Mouse (Mus musculus) Patski (cell line): ENCODE results near the gene Wwox. TPM values are rescaled to one million over a fixed set of nuclear protein-coding genes. Genes with fewer than 3 reads are reported as not detected.
A peak's percentile ranks its signal among the peaks of the same experiment; 100 is the strongest.

Experiments used
- ATAC-seq: fragments of 100-300 bp; one replicate; pipeline ENCODE4 v1.8.0; 2021
- CTCF ChIA-PET: fragments of 350-600 bp; sonication (Branson Sonifier 250); formaldehyde crosslinking; loops from one replicate; lab custom pipeline; 2022; ENCODE audit warnings: inconsistent platforms; lab: Charles Lee
- POLR2A ChIA-PET: fragments of 350-600 bp; sonication (Branson Sonifier 250); formaldehyde crosslinking; loops from one replicate; lab custom pipeline; 2022; ENCODE audit warnings: antibody characterized with exemption, inconsistent platforms; lab: Charles Lee
- DNase-seq: peaks from one replicate; pipeline ENCODE4 v3.0.0-alpha.2; 2011; ENCODE audit warnings: low read depth, low spot score
- H3K27me3 ChIP-seq: fragments of 371-371 bp; one replicate; pipeline ENCODE4 v1.5.1; 2021
- CTCF ChIP-seq: fragments of 100-300 bp; IDR thresholded peaks from one replicate; pipeline ENCODE4 v1.5.1; 2021
- in situ Hi-C: fragments of 300-500 bp; cut with MboI; formaldehyde crosslinking; loops from 3 replicates; pipeline ENCODE4 v1.11.1; 2018; ENCODE audit warnings: low pct_unique_long_range_greater_than_20kb, mixed read lengths
- polyA plus RNA-seq: library from polyadenylated mRNA; unstranded; gene quantifications from one replicate; pipeline ENCODE4 v1.2.3, GENCODE M21; 2021

Gene Wwox
- polyA plus RNA-seq, 1 experiment from 2014 or later, result 21.9 TPM

DNA sequence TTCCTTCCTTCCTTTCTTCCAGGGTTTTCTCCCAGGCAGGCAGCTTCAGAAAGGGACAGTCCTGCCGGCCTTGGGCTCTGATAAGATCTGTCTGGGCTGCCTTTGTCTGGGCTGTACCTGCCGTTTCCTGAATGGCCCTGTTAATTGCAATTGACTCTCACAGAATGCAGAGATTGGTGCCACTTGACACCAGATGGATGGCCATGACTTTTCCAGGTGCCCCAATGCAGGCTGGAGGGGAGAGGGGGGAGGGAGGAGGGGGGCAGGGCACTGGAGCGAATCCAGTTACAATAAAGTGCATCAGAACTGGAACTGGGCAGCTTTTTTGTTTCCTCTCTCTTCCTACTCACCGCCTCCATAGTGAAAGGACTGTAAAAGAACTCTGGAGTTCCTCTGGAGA lies 443.0 kb downstream of the Wwox start:
- DNase-seq (no peak), ATAC-seq (no peak)
- H3K27me3 ChIP-seq, result no peaks in the 10 kb centered on the region
- no peak for TF ChIP-seq CTCF
- ChIA-PET CTCF (no interaction called here), POLR2A (interaction anchor here (0.6 kb wide), 1 partner anchor 366 kb away, joined by 3 read pairs; no protein-coding TSS in a partner anchor)
- in situ Hi-C loops, result no loop called here

DNA sequence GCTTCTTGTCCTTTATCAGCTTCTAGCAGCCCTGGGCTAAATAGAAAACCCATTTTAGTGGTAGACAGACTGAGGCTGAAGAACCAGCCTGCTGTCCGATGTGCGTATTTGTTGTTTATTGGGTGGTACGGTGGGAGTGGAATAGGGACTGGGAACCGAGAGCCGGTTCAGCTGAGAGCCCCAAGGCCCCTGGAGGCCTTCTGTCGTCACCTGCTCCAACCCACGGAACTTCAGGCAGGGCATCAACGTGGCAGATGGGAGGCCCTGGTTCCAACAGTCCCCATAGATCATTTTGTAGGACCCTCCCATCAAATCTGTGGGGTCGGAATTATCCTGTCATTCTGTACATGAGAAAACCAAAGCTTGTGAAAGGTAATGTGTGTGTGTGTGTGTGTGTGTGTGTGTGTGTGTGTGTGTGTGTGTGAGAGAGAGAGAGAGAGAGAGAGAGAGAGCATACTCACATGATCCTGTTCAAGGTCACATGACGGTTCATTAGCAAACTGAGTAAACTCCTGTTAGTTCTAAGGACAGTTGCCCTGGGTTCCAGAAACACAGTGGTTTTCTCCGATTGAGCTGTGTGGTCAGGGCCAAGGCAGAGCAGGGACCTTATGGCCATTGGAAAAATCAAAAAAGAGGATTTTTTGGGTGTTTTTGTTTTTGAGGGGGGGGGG lies 443.6 kb downstream of the Wwox start:
- in situ Hi-C loops, result no loop called here
- DNase-seq, result no peak
- POLR2A ChIA-PET, result interaction anchor here (0.6 kb wide), 2 partner anchors 367 to 430 kb away, joined by 3 read pairs; no protein-coding TSS in a partner anchor
- CTCF ChIA-PET, result interaction anchor here (1.0 kb wide), 1 partner anchor 21 kb away, joined by 3 read pairs; no protein-coding TSS in a partner anchor
- no peak for ATAC-seq
- no peak for TF ChIP-seq CTCF
- no peaks in the 10 kb centered on the region for H3K27me3 ChIP-seq

DNA sequence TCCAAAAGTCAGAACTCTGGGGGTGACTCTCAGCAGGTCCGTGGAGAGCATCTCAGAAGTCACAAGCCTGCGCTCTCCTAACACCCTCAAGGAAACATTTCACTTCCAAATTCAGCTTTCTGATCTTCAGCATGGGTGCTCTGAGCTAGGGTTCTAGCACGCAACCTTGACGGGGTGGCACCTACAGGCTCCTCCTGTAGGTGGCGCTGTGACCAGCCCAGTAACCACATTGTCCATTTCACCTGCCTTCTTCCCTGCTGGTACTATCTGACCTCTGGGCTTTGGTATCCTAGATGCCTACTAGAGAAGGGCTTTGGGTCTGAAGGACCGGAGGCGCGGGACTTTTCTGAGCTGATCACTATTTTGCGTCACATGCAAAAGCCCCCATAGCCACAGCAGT lies 444.5 kb downstream of the Wwox start:
- no peak for DNase-seq
- CTCF ChIA-PET, result interaction anchor here (1.0 kb wide), 1 partner anchor 20 kb away, joined by 3 read pairs; no protein-coding TSS in a partner anchor
- ATAC-seq, result no peak

DNA sequence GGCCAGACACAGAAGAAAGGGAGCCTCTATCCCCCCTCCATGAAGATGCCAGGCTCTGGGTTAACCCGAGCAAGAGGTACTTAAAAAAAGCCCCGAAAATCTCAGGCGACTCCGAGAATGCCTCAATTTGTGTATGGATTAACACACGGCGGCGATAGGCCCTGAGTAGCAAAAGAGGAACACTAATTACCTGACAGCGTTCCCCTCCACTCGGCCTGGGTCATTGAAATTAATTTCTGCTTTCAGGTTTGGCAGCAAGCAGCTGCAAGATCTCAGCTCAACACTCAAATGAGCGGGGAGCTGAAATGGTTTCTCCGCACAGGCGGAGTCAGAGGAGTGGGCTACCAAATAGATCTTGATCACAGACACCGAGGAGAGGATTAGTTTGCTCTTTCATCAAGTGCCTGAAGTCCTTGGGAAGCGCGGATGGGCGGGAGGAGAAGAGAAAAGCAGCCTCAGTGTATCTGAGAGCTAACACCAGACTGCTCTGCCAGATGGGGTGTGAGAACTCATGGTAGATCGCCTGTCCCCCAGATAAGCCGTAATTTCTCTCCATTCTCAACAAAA lies 445.7 kb downstream of the Wwox start:
- H3K27me3 ChIP-seq, result no peaks in the 10 kb centered on the region
- TF ChIP-seq CTCF, result no peak
- DNase-seq (no peak), ATAC-seq (no peak)
- in situ Hi-C loops, result no loop called here
- ChIA-PET CTCF (no interaction called here), POLR2A (no interaction called here)

More for the DNA sequence above, 444.5 kb downstream of the Wwox start:
- in situ Hi-C loops, result no loop called here
- POLR2A ChIA-PET, result no interaction called here
- TF ChIP-seq CTCF, result peak; percentile 56
- H3K27me3 ChIP-seq, result no peaks in the 10 kb centered on the region

DNA sequence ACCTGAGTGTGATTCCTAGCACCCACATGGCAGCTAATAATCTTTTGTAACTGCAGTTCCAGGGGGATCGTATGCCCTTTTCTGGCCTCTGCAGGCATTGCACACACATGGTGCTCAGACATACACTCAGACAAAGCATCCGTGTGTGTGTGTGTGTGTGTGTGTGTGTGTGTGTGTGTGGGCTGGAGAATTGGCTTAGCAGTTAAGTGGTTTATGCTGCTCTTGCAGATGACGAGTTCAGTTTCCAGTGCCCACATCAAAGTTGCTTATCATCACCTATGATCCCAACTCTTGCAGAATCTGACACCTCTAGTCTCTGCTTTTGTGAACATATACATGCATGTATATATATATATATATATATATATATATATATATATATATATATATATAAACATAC lies 448.9 kb downstream of the Wwox start:
- no peak for TF ChIP-seq CTCF
- no peak for DNase-seq
- no peaks in the 10 kb centered on the region for H3K27me3 ChIP-seq
- ChIA-PET POLR2A (no interaction called here), CTCF (no interaction called here)
- no peak for ATAC-seq
- in situ Hi-C loops, result no loop called here

DNA sequence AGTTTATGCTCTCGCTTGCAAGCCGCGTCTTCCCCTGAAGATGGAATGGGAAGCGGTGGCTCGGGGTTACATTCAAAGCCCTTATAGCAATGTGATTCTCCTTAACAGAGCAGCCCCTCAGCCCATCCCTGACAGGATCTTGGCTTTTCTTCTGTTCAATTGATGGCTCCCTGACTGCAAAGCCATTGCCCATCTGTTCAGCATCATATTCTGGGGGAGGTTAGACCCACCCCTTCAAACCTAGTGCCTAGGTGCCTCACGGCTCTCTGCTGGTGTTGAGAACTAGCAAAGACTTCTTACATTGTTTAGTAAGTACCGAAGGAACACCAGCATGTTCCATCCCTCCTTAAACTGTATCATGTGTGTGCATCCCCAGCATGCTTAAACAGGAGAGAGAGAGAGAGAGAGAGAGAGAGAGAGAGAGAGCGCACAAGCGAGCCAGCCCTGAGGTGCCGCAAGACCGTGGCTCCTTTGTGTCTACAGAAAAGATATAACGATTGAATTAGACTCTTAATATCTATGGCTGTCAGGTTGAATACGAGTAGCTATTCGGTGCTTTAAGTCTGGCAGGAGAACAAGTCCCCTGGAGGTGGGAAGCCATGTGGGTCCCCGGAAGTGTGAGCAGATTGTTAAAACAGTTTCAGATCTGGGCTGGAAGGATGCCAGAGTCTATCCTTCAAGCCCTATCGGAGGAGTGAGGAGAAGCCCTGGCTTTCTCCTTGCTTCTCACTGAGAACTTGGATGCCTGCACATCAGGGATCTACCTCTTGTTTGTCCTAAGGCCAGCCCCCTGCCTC lies 450.3 kb downstream of the Wwox start:
- H3K27me3 ChIP-seq, result no peaks in the 10 kb centered on the region
- ATAC-seq (no peak), DNase-seq (no peak)
- ChIA-PET CTCF (no interaction called here), POLR2A (no interaction called here)
- in situ Hi-C loops, result no loop called here
- no peak for TF ChIP-seq CTCF

DNA sequence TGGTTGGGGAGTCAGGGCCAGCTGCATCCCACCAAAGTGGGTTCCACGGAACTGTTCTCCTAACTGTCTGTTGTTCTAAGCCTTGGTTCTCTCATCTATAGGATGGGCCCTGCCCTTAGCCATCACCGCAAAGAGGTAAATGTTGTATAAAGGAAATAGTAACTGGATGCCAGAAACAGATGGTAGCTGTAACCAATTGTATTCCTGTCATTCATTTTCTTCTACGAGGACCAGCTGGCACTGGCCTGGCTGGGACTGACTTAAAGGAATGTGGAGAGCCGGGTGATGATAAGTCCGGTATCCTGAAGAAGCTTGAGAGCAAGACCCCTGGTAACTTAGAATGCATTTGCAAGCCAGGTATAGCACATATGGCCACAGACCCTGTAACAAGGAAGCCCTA lies 451.0 kb downstream of the Wwox start:
- ATAC-seq (no peak), DNase-seq (no peak)
- CTCF ChIA-PET, result no interaction called here
- TF ChIP-seq CTCF, result no peak
- no peaks in the 10 kb centered on the region for H3K27me3 ChIP-seq
- POLR2A ChIA-PET, result no interaction called here
- in situ Hi-C loops, result no loop called here

DNA sequence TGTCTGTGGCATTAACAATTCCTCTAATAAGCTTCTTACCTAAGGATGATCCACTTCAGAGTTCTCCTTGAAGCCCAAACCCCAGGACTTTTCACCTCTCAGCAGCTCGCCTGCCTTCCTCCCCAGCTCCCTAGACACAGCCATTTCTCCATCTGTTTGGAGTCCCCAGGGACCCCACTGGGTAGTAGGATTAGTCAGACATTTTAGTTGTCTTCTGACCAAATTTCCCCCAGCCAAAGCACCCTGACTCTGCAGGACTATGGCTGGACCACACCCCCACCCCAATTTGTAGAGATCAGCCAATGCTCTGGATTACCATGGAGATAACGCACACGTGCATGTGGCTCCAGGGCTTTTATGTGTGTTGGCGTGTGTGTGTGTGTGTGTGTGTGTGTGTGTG lies 451.8 kb downstream of the Wwox start:
- no peak for DNase-seq
- ChIA-PET POLR2A (no interaction called here), CTCF (no interaction called here)
- in situ Hi-C loops, result no loop called here
- no peaks in the 10 kb centered on the region for H3K27me3 ChIP-seq
- ATAC-seq, result no peak
- TF ChIP-seq CTCF, result no peak

DNA sequence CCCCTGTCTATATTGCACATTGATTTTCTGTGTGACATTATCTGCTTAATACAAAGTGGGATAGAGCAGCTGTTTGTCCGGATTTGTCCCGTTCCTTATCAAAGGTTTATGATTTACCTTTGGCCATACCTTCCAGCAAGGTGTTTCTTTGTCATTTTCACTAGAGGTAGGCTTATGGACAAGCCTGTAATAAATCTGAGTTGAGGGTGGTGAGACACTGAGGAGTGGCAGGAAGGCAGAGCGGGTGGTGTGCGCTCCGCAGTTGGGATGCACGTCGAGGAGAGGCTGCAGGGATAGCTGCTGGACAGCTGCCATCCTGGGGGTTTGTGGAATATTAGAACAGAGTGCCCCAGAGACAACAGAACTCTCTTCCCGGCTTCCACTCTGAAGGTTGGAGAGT lies 458.0 kb downstream of the Wwox start:
- in situ Hi-C loops, result no loop called here
- ATAC-seq, result no peak
- no peak for TF ChIP-seq CTCF
- H3K27me3 ChIP-seq, result no peaks in the 10 kb centered on the region
- ChIA-PET CTCF (no interaction called here), POLR2A (no interaction called here)
- no peak for DNase-seq

DNA sequence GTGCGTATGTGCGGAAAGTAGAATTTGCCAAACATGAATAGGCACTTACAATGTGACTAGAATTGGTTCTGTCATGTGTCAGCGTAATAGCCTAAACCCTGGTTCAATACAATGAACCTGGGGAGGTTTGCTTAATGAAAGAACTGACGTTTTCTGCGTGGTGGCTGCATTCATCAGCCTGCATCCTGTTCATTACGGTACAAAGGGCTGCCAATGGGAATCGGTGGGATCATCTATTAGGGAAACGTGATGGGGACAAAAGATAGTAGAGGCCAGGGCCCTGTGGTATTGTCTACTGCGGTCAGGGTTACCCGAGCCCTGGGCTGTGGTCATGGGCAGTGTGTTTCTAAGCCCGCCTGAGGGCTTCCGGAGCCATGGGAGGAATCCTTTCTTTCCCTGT lies 459.7 kb downstream of the Wwox start:
- H3K27me3 ChIP-seq, result no peaks in the 10 kb centered on the region
- no peak for TF ChIP-seq CTCF
- ChIA-PET POLR2A (no interaction called here), CTCF (no interaction called here)
- in situ Hi-C loops, result no loop called here
- DNase-seq, result no peak
- ATAC-seq, result no peak

DNA sequence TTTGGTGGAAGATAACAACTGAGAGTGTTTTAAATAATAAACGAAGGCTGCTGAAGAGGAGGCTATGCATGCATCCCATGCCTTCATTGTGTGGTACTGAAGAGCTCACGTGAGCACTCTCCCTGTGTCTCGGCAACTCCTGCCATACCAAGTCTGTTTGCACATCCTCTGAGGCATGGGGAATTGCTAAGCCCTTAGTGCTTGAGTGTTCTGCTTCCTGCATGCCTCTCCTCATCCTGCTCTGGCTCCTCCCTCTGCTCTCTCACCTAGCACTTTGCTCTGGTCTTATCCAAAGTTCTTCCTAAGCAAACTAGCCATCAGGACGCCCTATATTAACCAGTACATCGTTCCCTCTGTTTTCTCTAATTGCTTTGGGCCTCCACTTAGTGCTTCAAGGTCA lies 463.1 kb downstream of the Wwox start:
- ChIA-PET POLR2A (no interaction called here), CTCF (no interaction called here)
- in situ Hi-C loops, result no loop called here
- H3K27me3 ChIP-seq, result no peaks in the 10 kb centered on the region
- ATAC-seq (no peak), DNase-seq (no peak)
- no peak for TF ChIP-seq CTCF
